Mouse (Mus musculus) ovary, adult 2 months (tissue): ENCODE results near the gene Mgll. TPM values are rescaled to one million over a fixed set of nuclear protein-coding genes. Genes with fewer than 3 reads are reported as not detected.

Experiments
- polyA plus RNA-seq: library from polyadenylated mRNA; depleted of rRNA; stranded (reverse); fragments of >200 nt; gene quantifications from 2 replicates; pipeline ENCODE4 v1.2.3, GENCODE M21; 2012; rRNA removed

Mgll gene
- 123 and 129 TPM in 2 replicates for polyA plus RNA-seq

DNA sequence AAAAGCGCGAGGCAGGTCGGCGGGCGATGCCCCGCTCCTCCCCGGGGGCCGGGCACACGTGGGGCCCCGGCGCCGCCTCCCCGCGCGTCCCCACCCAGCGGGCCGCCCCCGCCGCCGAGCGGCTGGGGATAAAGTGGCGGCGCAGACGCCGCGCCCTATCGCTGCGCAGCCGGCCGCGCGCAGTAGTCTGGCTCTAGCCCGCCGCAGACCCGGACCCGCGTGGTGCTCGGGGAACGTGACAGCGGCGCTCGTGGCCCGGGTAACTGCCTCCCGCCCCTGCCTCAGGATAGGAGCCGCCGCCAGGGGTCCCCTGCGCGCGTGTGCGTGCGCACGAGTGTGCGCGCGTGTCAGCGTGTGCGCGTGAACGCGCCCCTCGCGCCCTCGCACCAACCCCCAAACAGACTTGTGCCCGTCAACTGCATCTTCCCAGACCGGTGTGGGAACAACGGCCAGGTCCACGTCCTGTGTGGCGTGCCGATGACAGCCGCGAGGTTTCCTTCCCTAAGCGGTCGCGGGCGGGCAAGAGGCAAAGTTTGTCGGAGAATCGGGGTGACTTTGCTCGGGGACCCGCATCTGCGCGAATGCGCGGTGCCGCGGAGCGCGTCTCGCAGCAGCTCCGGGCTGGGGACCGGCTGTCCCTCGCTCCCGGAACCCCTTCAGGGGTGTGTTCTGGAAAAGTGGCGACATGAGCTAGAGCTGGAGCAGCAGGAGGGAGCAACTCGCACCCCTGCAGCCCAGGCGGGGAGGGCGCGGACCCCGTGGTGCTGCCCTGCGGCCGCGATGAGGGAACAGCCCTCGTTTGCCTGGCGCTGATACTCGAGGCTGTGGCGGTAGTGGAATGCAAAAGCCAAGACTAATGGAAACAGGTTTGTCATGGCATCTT lies at the start of gene Mgll:
Gene Mgll (plus strand): TSS at position 100 of the 883 bp plus-strand sequence.

GRCm38 (mm10) chr6:88841781-88842689 lies 117.8 kb downstream of the Mgll start, which contains the start of gene Abtb1:
Abtb1 (minus strand) TSS chr6:88841984.

DNA sequence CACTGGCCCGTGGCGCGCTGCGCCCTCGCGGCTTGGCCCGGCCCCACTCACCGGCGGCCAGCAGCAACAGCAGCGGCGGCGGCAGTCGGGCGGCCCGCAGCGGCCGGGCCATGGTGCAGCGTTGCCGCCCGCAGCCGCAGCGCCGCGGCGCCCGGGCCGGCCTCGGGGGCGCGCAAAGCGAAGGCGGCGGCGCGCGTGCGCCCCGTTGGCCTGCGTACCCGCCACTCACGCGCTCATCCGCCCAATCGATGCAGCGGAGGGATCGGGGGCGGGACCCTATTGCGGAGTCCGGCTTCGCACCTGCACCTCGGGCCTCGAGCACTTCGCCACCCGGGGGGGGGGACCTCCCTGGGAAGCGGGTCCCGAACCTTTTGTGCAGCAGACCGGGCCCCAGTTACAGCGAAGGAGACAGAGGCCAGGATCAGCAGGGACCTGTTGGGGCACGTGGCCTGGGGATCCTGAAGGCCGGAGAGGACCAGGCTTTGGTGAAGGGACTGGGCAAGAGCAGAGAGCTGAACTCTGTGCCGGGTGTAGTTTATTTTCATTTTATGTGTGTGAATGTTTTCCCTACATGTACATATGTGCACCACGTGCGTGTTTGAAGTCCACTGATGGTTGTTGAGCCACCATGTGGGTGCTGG lies 150.8 kb downstream of the Mgll start, which contains the start of gene Podxl2:
Gene Podxl2 (minus strand): TSS at position 177 of the 641 bp plus-strand sequence.

Other genes starting within 250 kb of the Mgll start
- 380 and 487 TPM in 2 replicates for gene Sec61a1, start 205.5 kb upstream of the Mgll start, polyA plus RNA-seq
- gene Kbtbd12, start 86.5 kb upstream of the Mgll start, polyA plus RNA-seq = 0.06 and 0.07 TPM in 2 replicates
- 97.5 and 98.5 TPM in 2 replicates for gene Abtb1, start 117.6 kb downstream of the Mgll start, polyA plus RNA-seq
- 227 and 256 TPM in 2 replicates for gene Podxl2, start 150.6 kb downstream of the Mgll start, polyA plus RNA-seq
- 59.0 and 69.7 TPM in 2 replicates for gene Mcm2, start 174.4 kb downstream of the Mgll start, polyA plus RNA-seq
- gene Tpra1, start 177.8 kb downstream of the Mgll start, polyA plus RNA-seq = 257 and 298 TPM in 2 replicates